Mouse (Mus musculus) MEL (cell line): ENCODE measurements around the gene Cfi. TPM values are rescaled to one million over a fixed set of nuclear protein-coding genes. Genes with fewer than 3 reads are reported as not detected.

Source experiments
- DNase-seq: peaks from one replicate; pipeline ENCODE4 v3.0.0; 2011; ENCODE audit warnings: low read depth, low spot score
- H3K27ac ChIP-seq: 2 replicates; pipeline ENCODE4 v1.5.1; 2012; ENCODE audit warnings: low read depth, mild to moderate bottlenecking, control low read depth, low read length, moderate library complexity; ENCODE audit not compliant: control insufficient read depth
- H3K27me3 ChIP-seq, 2 experiments: fragments of 150-350 bp in 1 of 2; sonication (generic) in 1 of 2; 2 replicates each; pipeline ENCODE4 v1.6.1; 2012; ENCODE audit warnings: low read length in 2 of 2, mild to moderate bottlenecking in 2 of 2, improper control_type of control experiment in 1 of 2, moderate library complexity in 1 of 2; ENCODE audit not compliant: insufficient read depth in 2 of 2, control insufficient read depth in 1 of 2
- H3K36me3 ChIP-seq, 2 experiments: 2 replicates each; pipeline ENCODE4 v1.6.1; 2012 to 2014; ENCODE audit warnings: low read length in 2 of 2, improper control_type of control experiment in 1 of 2, inconsistent platforms in 1 of 2, mild to moderate bottlenecking in 1 of 2; ENCODE audit not compliant: insufficient read depth in 2 of 2, control insufficient read depth in 1 of 2
- H3K4me1 ChIP-seq, 2 experiments: fragments of 150-350 bp in 1 of 2; sonication (generic) in 1 of 2; 2 replicates each; pipeline ENCODE4 v1.6.1; 2012; ENCODE audit warnings: low read length in 2 of 2, improper control_type of control experiment in 1 of 2, mild to moderate bottlenecking in 1 of 2; ENCODE audit not compliant: insufficient read depth in 2 of 2, control insufficient read depth in 1 of 2
- H3K4me3 ChIP-seq, 2 experiments: fragments of 150-350 bp in 1 of 2; sonication (generic) in 1 of 2; 2 replicates each; pipeline ENCODE4 v1.5.1; 2012; ENCODE audit warnings: low read depth in 2 of 2, low read length in 2 of 2, mild to moderate bottlenecking in 2 of 2, moderate library complexity in 2 of 2, control low read depth in 1 of 2, improper control_type of control experiment in 1 of 2; ENCODE audit not compliant: control insufficient read depth in 1 of 2, insufficient read depth in 1 of 2
- H3K79me2 ChIP-seq: 2 replicates; pipeline ENCODE4 v1.6.1; 2012; ENCODE audit warnings: mild to moderate bottlenecking, low read length, moderate library complexity; ENCODE audit not compliant: control insufficient read depth, poor library complexity, insufficient read depth
- H3K9ac ChIP-seq: 2 replicates; pipeline ENCODE4 v1.6.1; 2012; ENCODE audit warnings: low read depth, mild to moderate bottlenecking, control low read depth, low read length, moderate library complexity; ENCODE audit not compliant: control insufficient read depth, poor library complexity, severe bottlenecking
- H3K9me3 ChIP-seq: fragments of 150-350 bp; sonication (generic); replicated peaks from 2 replicates; pipeline ENCODE4 v1.6.1; 2012; ENCODE audit warnings: mild to moderate bottlenecking, low read length, improper control_type of control experiment, moderate library complexity; ENCODE audit not compliant: insufficient read depth
- CHD1 ChIP-seq: IDR thresholded peaks from 2 replicates; pipeline ENCODE4 v1.6.1; 2012; ENCODE audit warnings: low read depth, mild to moderate bottlenecking, inconsistent platforms, low read length, improper control_type of control experiment
- CTCF ChIP-seq, 3 experiments: IDR thresholded peaks in 2 of 3; conservative IDR thresholded peaks in 1 of 3; 2 replicates each; pipeline ENCODE4 v1.5.1; 2011 to 2012; ENCODE audit warnings: low read length in 3 of 3, low read depth in 2 of 3, mild to moderate bottlenecking in 2 of 3, improper control_type of control experiment in 1 of 3, inconsistent platforms in 1 of 3, mixed read lengths in 1 of 3, moderate library complexity in 1 of 3; ENCODE audit not compliant: control insufficient read depth in 1 of 3, insufficient read depth in 1 of 3, poor library complexity in 1 of 3, severe bottlenecking in 1 of 3
- E2F4 ChIP-seq: IDR thresholded peaks from 2 replicates; pipeline ENCODE4 v1.6.1; 2011; ENCODE audit warnings: low read depth, low read length, improper control_type of control experiment, borderline replicate concordance
- ELF1 ChIP-seq: IDR thresholded peaks from 2 replicates; pipeline ENCODE4 v1.6.1; 2014; ENCODE audit warnings: low read depth, mild to moderate bottlenecking, inconsistent platforms, low read length, improper control_type of control experiment, moderate library complexity
- EP300 ChIP-seq, 2 experiments: IDR thresholded peaks; 2 replicates each; pipeline ENCODE4 v1.6.1; 2011; ENCODE audit warnings: improper control_type of control experiment in 2 of 2, low read length in 2 of 2, low read depth in 1 of 2, mild to moderate bottlenecking in 1 of 2
- ETS1 ChIP-seq: IDR thresholded peaks from 2 replicates; pipeline ENCODE4 v1.6.1; 2012; ENCODE audit warnings: low read depth, mild to moderate bottlenecking, inconsistent platforms, low read length, improper control_type of control experiment, moderate library complexity
- GABPA ChIP-seq: IDR thresholded peaks from 2 replicates; pipeline ENCODE4 v1.6.1; 2012; ENCODE audit warnings: low read depth, mild to moderate bottlenecking, inconsistent platforms, low read length, improper control_type of control experiment, moderate library complexity
- HCFC1 ChIP-seq: IDR thresholded peaks from 2 replicates; pipeline ENCODE4 v1.6.1; 2012; ENCODE audit warnings: low read depth, mild to moderate bottlenecking, inconsistent platforms, low read length, improper control_type of control experiment, moderate library complexity
- JUND ChIP-seq: IDR thresholded peaks from 2 replicates; pipeline ENCODE4 v1.6.1; 2011; ENCODE audit warnings: low read depth, mild to moderate bottlenecking, improper control_type of control experiment, low read length
- KAT2A ChIP-seq: conservative IDR thresholded peaks from 2 replicates; pipeline ENCODE4 v1.6.1; 2012; ENCODE audit warnings: low read depth, low read length, improper control_type of control experiment, inconsistent platforms
- MAFK ChIP-seq: IDR thresholded peaks from 2 replicates; pipeline ENCODE4 v1.6.1; 2011; ENCODE audit warnings: low read depth, mild to moderate bottlenecking, low read length, improper control_type of control experiment, borderline replicate concordance
- MYC ChIP-seq: IDR thresholded peaks from 2 replicates; pipeline ENCODE4 v1.6.1; 2011; ENCODE audit warnings: low read depth, mild to moderate bottlenecking, low read length, improper control_type of control experiment, moderate library complexity
- NELFE ChIP-seq: IDR thresholded peaks from 2 replicates; pipeline ENCODE4 v1.6.1; 2011; ENCODE audit warnings: low read depth, low read length, improper control_type of control experiment
- NRF1 ChIP-seq: IDR thresholded peaks from 2 replicates; pipeline ENCODE4 v1.6.1; 2014; ENCODE audit warnings: low read depth, mild to moderate bottlenecking, inconsistent platforms, low read length, improper control_type of control experiment, moderate library complexity; ENCODE audit not compliant: poor library complexity, insufficient read depth, severe bottlenecking
- POLR2A ChIP-seq, 2 experiments: IDR thresholded peaks; 2 replicates each; pipeline ENCODE4 v1.6.1; 2011 to 2012; ENCODE audit warnings: low read length in 2 of 2, mild to moderate bottlenecking in 2 of 2, control low read depth in 1 of 2, improper control_type of control experiment in 1 of 2, low read depth in 1 of 2, moderate library complexity in 1 of 2; ENCODE audit not compliant: control insufficient read depth in 1 of 2, insufficient read depth in 1 of 2, poor library complexity in 1 of 2
- POLR2AphosphoS2 ChIP-seq: IDR thresholded peaks from 2 replicates; pipeline ENCODE4 v1.6.1; 2011; ENCODE audit warnings: low read length, improper control_type of control experiment
- POLR2AphosphoS5 ChIP-seq: IDR thresholded peaks from 2 replicates; pipeline ENCODE4 v1.6.1; 2012; ENCODE audit warnings: low read depth, borderline replicate concordance, mild to moderate bottlenecking, inconsistent platforms, low read length, moderate library complexity, mixed read lengths
- RAD21 ChIP-seq: IDR thresholded peaks from 2 replicates; pipeline ENCODE4 v1.6.1; 2011; ENCODE audit warnings: mild to moderate bottlenecking, low read depth, low read length, improper control_type of control experiment
- SMC3 ChIP-seq: IDR thresholded peaks from 2 replicates; pipeline ENCODE4 v1.6.1; 2011; ENCODE audit warnings: low read depth, low read length, improper control_type of control experiment
- TAL1 ChIP-seq: IDR thresholded peaks from 2 replicates; pipeline ENCODE4 v1.6.1; 2012; ENCODE audit warnings: mild to moderate bottlenecking, inconsistent platforms, low read length, moderate library complexity, mixed read lengths
- TCF12 ChIP-seq: IDR thresholded peaks from 2 replicates; pipeline ENCODE4 v1.6.1; 2014; ENCODE audit warnings: low read depth, mild to moderate bottlenecking, inconsistent platforms, low read length, improper control_type of control experiment, moderate library complexity
- UBTF ChIP-seq: IDR thresholded peaks from 2 replicates; pipeline ENCODE4 v1.6.1; 2012; ENCODE audit warnings: low read depth, mild to moderate bottlenecking, inconsistent platforms, low read length, improper control_type of control experiment, moderate library complexity, borderline replicate concordance; ENCODE audit not compliant: insufficient read depth
- USF2 ChIP-seq, 2 experiments: IDR thresholded peaks; 2 replicates each; pipeline ENCODE4 v1.6.1; 2011 to 2012; ENCODE audit warnings: improper control_type of control experiment in 2 of 2, low read length in 2 of 2, borderline replicate concordance in 1 of 2, inconsistent platforms in 1 of 2, low read depth in 1 of 2, mild to moderate bottlenecking in 1 of 2; ENCODE audit not compliant: insufficient read depth in 1 of 2
- polyA plus RNA-seq, 2 experiments: library from polyadenylated mRNA; stranded (reverse) in 1 of 2; unstranded in 1 of 2; fragments of >175 nt in 1 of 2; fragments of >200 nt in 1 of 2; gene quantifications; 2 replicates each; pipeline versions ENCODE4 v1.2.1 to v1.2.4; 2012; ENCODE audit warnings: low replicate concordance in 2 of 2, low read depth in 1 of 2; ENCODE audit not compliant: insufficient read length in 2 of 2, insufficient read depth in 1 of 2, missing spikeins in 1 of 2
- total RNA-seq: library from RNA; depleted of rRNA; stranded (reverse); fragments of 300-350 nt; gene quantifications from 2 replicates; pipeline ENCODE4 v1.2.3, GENCODE M21; 2012

The Cfi gene
- total and polyA plus RNA-seq, 3 experiments, result 0.06 TPM; not detected in 2

DNA sequence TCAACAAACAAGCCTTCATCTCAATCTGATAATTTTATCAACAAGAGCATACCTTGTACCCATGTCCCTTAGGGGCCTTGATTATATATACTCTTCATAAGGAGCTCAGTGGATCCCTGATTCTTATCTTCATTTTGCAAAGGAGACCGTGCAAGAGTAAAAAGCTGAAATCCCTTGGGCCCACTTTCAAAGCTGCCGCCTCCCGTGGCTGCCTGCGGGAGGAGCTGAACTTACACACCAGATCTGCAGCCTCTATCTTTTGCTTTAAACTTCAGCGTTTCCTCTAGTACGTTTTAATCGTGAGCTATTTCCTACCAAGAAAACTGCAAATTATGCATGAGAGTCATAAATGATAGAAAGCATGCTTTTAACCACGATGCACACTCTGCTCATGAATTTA lies 13.9 kb upstream of the Cfi start:
- DNase-seq, result no peak
- TF ChIP-seq E2F4, result no peak
- no peak; a peak in 1 of 6 replicates for TF ChIP-seq CTCF (IDR thresholded peaks at IDR 0.05 in 2 of 3, conservative IDR thresholded peaks at IDR 0.05 in 1 of 3; ENCODE audit: control insufficient read depth in 1 of 3, insufficient read depth in 1 of 3, low read depth in 2 of 3, low read length in 3 of 3, poor library complexity in 1 of 3, severe bottlenecking in 1 of 3)
- TF ChIP-seq UBTF, result no peak
- no peak for TF ChIP-seq NRF1
- no peak for TF ChIP-seq SMC3
- no peak for TF ChIP-seq USF2 (IDR thresholded peaks at IDR 0.05; ENCODE audit: borderline replicate concordance in 1 of 2, insufficient read depth in 1 of 2, low read depth in 1 of 2, low read length in 2 of 2)
- no peak for TF ChIP-seq POLR2A (IDR thresholded peaks at IDR 0.05; ENCODE audit: control insufficient read depth in 1 of 2, insufficient read depth in 1 of 2, low read depth in 1 of 2, low read length in 2 of 2, poor library complexity in 1 of 2)
- no peak for TF ChIP-seq CHD1
- no peak for TF ChIP-seq ETS1
- no peak for TF ChIP-seq RAD21
- TF ChIP-seq HCFC1, result no peak
- no peak for TF ChIP-seq MAFK
- TF ChIP-seq NELFE, result no peak
- TF ChIP-seq EP300 (IDR thresholded peaks at IDR 0.05; ENCODE audit: low read depth in 1 of 2, low read length in 2 of 2), result no peak
- no peaks in the 10 kb centered on the region for H3K27me3 ChIP-seq
- H3K9me3 ChIP-seq, result no peaks in the 10 kb centered on the region
- no peaks in the 10 kb centered on the region for H3K4me1 ChIP-seq
- no peak overlapping the region for H3K4me3 ChIP-seq
- H3K27ac ChIP-seq, result no peak overlapping the region
- H3K36me3 ChIP-seq, result no peaks in the 10 kb centered on the region; a peak in 1 of 4 replicates
- H3K79me2 ChIP-seq, result no peaks in the 10 kb centered on the region; the same call in 1 of the 2 replicates
- no peak overlapping the region for H3K9ac ChIP-seq

DNA sequence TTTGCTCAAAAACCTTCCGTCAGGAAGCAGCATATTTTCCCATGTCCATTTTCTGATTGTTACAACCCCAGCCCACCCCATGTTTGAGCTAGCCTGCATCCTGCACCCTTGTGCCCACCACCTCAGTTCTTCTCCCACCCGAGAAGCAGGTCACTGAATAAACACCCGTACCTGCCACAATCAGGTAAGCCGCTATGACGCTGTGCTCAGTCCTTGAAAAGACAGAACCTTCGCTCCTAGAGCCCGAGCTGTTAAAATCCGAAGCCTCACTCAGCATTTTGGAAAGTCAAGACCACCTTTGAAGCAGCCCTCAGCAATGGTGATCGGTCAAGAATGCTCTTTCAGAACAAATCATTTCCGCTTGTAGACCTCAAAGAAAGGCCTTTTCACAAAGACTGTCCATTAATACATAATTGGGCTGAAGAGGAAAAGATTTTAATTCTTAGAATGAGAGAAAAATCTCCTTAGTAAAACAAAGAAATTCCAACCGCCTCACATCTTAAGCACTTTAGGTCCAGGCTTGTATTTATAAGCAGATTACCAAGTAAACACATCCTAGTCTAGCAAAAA lies 13.4 kb upstream of the Cfi start, which contains the start of gene Rrh:
Gene Rrh (minus strand): TSS at position 382 of the 570 bp plus-strand sequence.
- no peak for DNase-seq
- Histone ChIP-seq H3K4me1 (no peaks in the 10 kb centered on the region), H3K36me3 (no peaks in the 10 kb centered on the region; a peak in 1 of 4 replicates), H3K4me3 (no peak within 1 kb of the TSS), H3K79me2 (peaks cover 1% of the 10 kb centered on the region), H3K9me3 (no peaks in the 10 kb centered on the region), H3K9ac (no peak within 1 kb of the TSS)
- TF ChIP-seq POLR2A (IDR thresholded peaks at IDR 0.05; ENCODE audit: control insufficient read depth in 1 of 2, insufficient read depth in 1 of 2, low read depth in 1 of 2, low read length in 2 of 2, poor library complexity in 1 of 2), result no peak
- no peak for TF ChIP-seq KAT2A
- no peak for TF ChIP-seq ELF1
- no peak for TF ChIP-seq POLR2AphosphoS2
- no peak for TF ChIP-seq TAL1
- TF ChIP-seq JUND, result no peak
- no peak for TF ChIP-seq GABPA
- TF ChIP-seq TCF12, result no peak
- no peak for TF ChIP-seq CTCF (IDR thresholded peaks at IDR 0.05 in 2 of 3, conservative IDR thresholded peaks at IDR 0.05 in 1 of 3; ENCODE audit: control insufficient read depth in 1 of 3, insufficient read depth in 1 of 3, low read depth in 2 of 3, low read length in 3 of 3, poor library complexity in 1 of 3, severe bottlenecking in 1 of 3)
- no peak for TF ChIP-seq NRF1
- TF ChIP-seq ETS1, result no peak
- no peak for TF ChIP-seq MYC
- TF ChIP-seq POLR2AphosphoS5, result no peak
- TF ChIP-seq, all 39 proteins: peak for 0
- no peaks in the 10 kb centered on the region for H3K27me3 ChIP-seq
- H3K27ac ChIP-seq, result no peak within 1 kb of the TSS
